Mouse (Mus musculus) hindbrain, embryonic 12.5 days (tissue): ENCODE results near the gene Eps8. TPM values are rescaled to one million over a fixed set of nuclear protein-coding genes. Genes with fewer than 3 reads are reported as not detected.
A peak's percentile ranks its signal among the peaks of the same experiment; 100 is the strongest.

ENCODE experiments used
- ATAC-seq: fragments of 200-750 bp; cut with Nextera tagmentation; 2 replicates; pipeline ENCODE4 v1.8.0; 2017; ENCODE audit warnings: moderate TSS enrichment; ENCODE audit not compliant: low FRiP score
- H3K27ac ChIP-seq: fragments of 300-500 bp; sonication (generic); 2 replicates; pipeline ENCODE4 v1.5.1; 2016; ENCODE audit warnings: mild to moderate bottlenecking
- H3K27me3 ChIP-seq: fragments of 300-500 bp; sonication (generic); 2 replicates; pipeline ENCODE4 v1.6.1; 2016; ENCODE audit warnings: mild to moderate bottlenecking
- H3K36me3 ChIP-seq: fragments of 300-500 bp; sonication (generic); 2 replicates; pipeline ENCODE4 v1.6.1; 2016; ENCODE audit warnings: mild to moderate bottlenecking
- H3K4me1 ChIP-seq: fragments of 300-500 bp; sonication (generic); 2 replicates; pipeline ENCODE4 v1.6.1; 2016
- H3K4me2 ChIP-seq: fragments of 300-500 bp; sonication (generic); replicated peaks from 2 replicates; pipeline ENCODE4 v1.6.1; 2016; ENCODE audit warnings: mild to moderate bottlenecking
- H3K4me3 ChIP-seq: fragments of 300-500 bp; sonication (generic); 2 replicates; pipeline ENCODE4 v1.5.1; 2016; ENCODE audit warnings: mild to moderate bottlenecking
- H3K9ac ChIP-seq: fragments of 300-500 bp; sonication (generic); 2 replicates; pipeline ENCODE4 v1.6.1; 2016; ENCODE audit warnings: mild to moderate bottlenecking, moderate library complexity
- H3K9me3 ChIP-seq: fragments of 300-500 bp; sonication (generic); replicated peaks from 2 replicates; pipeline ENCODE4 v1.6.1; 2016; ENCODE audit warnings: mild to moderate bottlenecking
- WGBS: fragments of 180-500 bp; shearing (Covaris S2); methylation state at CpG from one replicate; pipeline ENCODE4 v1.1.7; 2016; 5-methylcytosine and 5-hydroxymethylcytosine counted together
- polyA plus RNA-seq: library from polyadenylated mRNA; unstranded; fragments of >200 nt; fragmentation: Nextera tagmentation; extraction: Ambion mirVana; gene quantifications from 2 replicates; pipeline ENCODE4 v1.2.1, GENCODE M21; 2016

The Eps8 gene
- polyA plus RNA-seq, 1 experiment from 2014 or later: 13.6 TPM

DNA sequence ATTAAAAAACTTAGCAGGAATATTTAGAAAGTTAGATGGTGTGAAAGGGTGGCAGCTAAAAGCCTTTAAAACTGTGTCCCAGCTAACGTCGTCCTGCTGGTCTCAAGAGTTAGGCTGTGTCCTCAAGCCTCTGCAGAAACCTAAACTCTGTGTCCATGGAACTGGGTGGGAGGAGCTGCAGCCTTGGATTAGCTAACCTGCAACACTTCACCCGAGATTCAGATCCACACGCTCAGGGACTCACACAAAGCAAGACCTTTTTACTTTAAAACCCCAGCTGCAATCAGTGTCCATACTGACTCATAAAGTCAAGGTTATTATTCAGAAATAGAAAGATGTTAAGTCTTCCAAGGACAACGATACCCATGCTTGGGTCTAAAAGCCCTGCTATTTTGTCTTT, 18.5 kb downstream of the Eps8 start:
- Histone ChIP-seq H3K4me3 (no peak overlapping the region), H3K27me3 (no peaks in the 10 kb centered on the region), H3K9ac (no peak overlapping the region), H3K9me3 (no peaks in the 10 kb centered on the region), H3K4me2 (no peak overlapping the region), H3K36me3 (no peaks in the 10 kb centered on the region), H3K27ac (no peak overlapping the region), H3K4me1 (peaks cover 4% of the 10 kb centered on the region; the same call in 1 of the 2 replicates)
- 90% methylated on average over 5 of the region's 5 CpGs for WGBS
- no peak for ATAC-seq

- WGBS: 55% methylated on average over 4 of the region's 4 CpGs
- Histone ChIP-seq H3K4me1 (peaks cover 15% of the 10 kb centered on the region), H3K27me3 (no peaks in the 10 kb centered on the region), H3K4me2 (no peak overlapping the region), H3K9me3 (no peaks in the 10 kb centered on the region), H3K27ac (no peak overlapping the region), H3K4me3 (no peak overlapping the region), H3K36me3 (no peaks in the 10 kb centered on the region), H3K9ac (no peak overlapping the region)
- no peak for ATAC-seq
Observed at GRCm38 (mm10) chr6:137633626-137634025, 21.1 kb downstream of the Eps8 start.

- Histone ChIP-seq H3K4me3 (no peak overlapping the region), H3K27me3 (no peaks in the 10 kb centered on the region), H3K9me3 (no peaks in the 10 kb centered on the region), H3K4me1 (peaks cover 15% of the 10 kb centered on the region), H3K27ac (no peak overlapping the region), H3K9ac (no peak overlapping the region), H3K36me3 (no peaks in the 10 kb centered on the region), H3K4me2 (no peak overlapping the region)
- no peak for ATAC-seq
- WGBS: 78% methylated on average over 8 of the region's 8 CpGs
Observed at GRCm38 (mm10) chr6:137633121-137633520, 21.6 kb downstream of the Eps8 start.

- Histone ChIP-seq H3K4me2 (no peak overlapping the region), H3K27ac (no peak overlapping the region), H3K4me3 (no peak overlapping the region), H3K9ac (no peak overlapping the region), H3K27me3 (no peaks in the 10 kb centered on the region), H3K4me1 (peaks cover 15% of the 10 kb centered on the region), H3K36me3 (no peaks in the 10 kb centered on the region), H3K9me3 (no peaks in the 10 kb centered on the region)
- 0 out of 2 replicates have a peak, but pooled peaks have one; percentile 19 for ATAC-seq
- WGBS: 87% methylated on average over 13 of the region's 13 CpGs
Observed at GRCm38 (mm10) chr6:137630387-137630786, 24.3 kb downstream of the Eps8 start.

DNA sequence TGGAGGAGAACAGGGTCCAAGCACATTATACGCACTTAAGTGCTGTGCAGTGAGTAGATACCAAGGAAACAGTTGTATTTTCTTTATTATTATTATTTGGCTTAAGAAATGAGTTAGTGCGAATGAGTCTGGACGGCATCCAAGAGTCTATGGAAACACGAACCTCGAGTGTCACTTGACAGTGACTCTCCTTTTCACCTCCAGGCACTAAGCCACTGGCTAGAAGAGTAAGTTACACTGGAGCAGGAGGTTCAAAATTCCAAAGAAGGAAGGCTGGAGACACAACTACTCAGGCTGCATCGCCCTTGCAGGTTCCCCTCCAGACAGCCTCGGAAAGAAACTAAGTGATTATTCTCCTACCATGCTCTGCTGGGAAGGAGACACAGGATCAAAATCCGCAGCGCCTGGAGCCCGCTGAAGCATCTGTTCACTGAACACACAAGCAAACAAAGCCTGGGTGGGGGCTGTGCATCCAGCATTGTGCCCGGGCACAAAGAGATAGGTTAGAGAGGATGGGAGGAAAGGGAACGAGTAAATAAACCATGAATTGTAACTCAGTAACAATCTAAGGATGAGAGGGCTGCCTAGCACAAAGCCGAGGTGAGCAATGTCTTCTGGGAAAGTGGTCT, 25.0 kb downstream of the Eps8 start:
- no peaks in the 10 kb centered on the region for H3K36me3 ChIP-seq
- H3K9me3 ChIP-seq: no peaks in the 10 kb centered on the region
- no peak overlapping the region for H3K4me2 ChIP-seq
- no peak overlapping the region for H3K4me3 ChIP-seq
- ATAC-seq: peak; percentile 68; the same call in 1 of the 2 replicates
- peaks cover 15% of the 10 kb centered on the region for H3K4me1 ChIP-seq
- no peak overlapping the region for H3K9ac ChIP-seq
- H3K27ac ChIP-seq: peak overlapping the region; percentile 49; the same call in 1 of the 2 replicates
- no peaks in the 10 kb centered on the region for H3K27me3 ChIP-seq
- 45% methylated on average over 13 of the region's 13 CpGs for WGBS

DNA sequence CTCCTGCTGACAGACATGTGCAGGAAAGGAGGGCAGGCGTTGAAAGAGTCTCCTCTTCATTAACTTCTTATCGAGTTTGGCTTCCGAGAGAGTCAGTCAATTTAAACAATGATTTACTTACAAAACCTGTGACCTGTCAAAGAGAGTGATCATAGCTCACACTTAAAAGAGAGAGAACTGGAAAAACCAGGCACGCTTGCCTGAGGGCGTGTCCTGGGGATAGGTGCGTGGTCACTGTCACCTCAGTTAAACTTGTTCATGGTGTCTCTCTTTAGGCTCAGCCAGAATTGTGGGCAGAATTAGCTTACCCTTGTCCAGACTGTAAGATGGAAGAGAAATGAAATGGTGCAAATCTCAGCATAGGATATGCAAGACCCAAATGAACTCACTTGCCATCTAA, 26.0 kb downstream of the Eps8 start:
- no peak overlapping the region for H3K4me3 ChIP-seq
- no peak overlapping the region for H3K9ac ChIP-seq
- ATAC-seq: no peak
- H3K4me1 ChIP-seq: peaks cover 15% of the 10 kb centered on the region
- WGBS: 81% methylated on average over 6 of the region's 6 CpGs
- H3K27ac ChIP-seq: no peak overlapping the region
- no peaks in the 10 kb centered on the region for H3K9me3 ChIP-seq
- H3K36me3 ChIP-seq: no peaks in the 10 kb centered on the region
- H3K27me3 ChIP-seq: no peaks in the 10 kb centered on the region
- H3K4me2 ChIP-seq: no peak overlapping the region

- no peak for ATAC-seq
- H3K27me3 ChIP-seq: no peaks in the 10 kb centered on the region
- WGBS: 79% methylated on average over 2 of the region's 2 CpGs
Observed at GRCm38 (mm10) chr6:137621021-137621420, 33.7 kb downstream of the Eps8 start.

DNA sequence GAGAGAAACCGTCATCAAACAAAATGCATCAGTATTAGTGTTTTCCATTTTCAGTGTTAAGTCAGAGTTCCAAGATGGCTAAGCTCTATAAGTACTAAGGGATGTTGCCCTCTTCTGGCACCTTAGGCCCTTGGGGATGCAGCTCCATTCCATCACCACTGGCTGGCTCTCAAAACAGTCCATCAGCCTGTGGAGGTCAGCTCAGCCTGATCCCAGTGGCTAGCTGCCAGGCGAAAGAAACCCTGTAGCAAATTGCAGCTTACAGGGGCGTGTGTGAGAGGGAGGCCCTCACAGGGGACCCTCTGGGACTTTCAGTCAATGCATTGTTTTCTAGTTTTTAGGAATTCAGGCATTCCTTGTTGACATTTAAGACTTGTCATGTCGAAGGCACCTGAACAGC, 40.8 kb downstream of the Eps8 start:
- no peaks in the 10 kb centered on the region for H3K27me3 ChIP-seq
- no peaks in the 10 kb centered on the region for H3K9me3 ChIP-seq
- no peak overlapping the region for H3K4me2 ChIP-seq
- H3K4me1 ChIP-seq: peaks cover 6% of the 10 kb centered on the region; the same call in 1 of the 2 replicates
- H3K27ac ChIP-seq: no peak overlapping the region
- no peak overlapping the region for H3K9ac ChIP-seq
- no peak overlapping the region for H3K4me3 ChIP-seq
- ATAC-seq: peak; percentile 43; the same call in 1 of the 2 replicates
- H3K36me3 ChIP-seq: no peaks in the 10 kb centered on the region
- WGBS: 36% methylated on average over 3 of the region's 4 CpGs

More at GRCm38 (mm10) chr6:137621021-137621420, 33.7 kb downstream of the Eps8 start:
- no peak overlapping the region for H3K4me2 ChIP-seq
- no peak overlapping the region for H3K27ac ChIP-seq
- no peak overlapping the region for H3K9ac ChIP-seq
- H3K4me1 ChIP-seq: no peaks in the 10 kb centered on the region
- no peaks in the 10 kb centered on the region for H3K9me3 ChIP-seq
- no peak overlapping the region for H3K4me3 ChIP-seq
- H3K36me3 ChIP-seq: no peaks in the 10 kb centered on the region

DNA sequence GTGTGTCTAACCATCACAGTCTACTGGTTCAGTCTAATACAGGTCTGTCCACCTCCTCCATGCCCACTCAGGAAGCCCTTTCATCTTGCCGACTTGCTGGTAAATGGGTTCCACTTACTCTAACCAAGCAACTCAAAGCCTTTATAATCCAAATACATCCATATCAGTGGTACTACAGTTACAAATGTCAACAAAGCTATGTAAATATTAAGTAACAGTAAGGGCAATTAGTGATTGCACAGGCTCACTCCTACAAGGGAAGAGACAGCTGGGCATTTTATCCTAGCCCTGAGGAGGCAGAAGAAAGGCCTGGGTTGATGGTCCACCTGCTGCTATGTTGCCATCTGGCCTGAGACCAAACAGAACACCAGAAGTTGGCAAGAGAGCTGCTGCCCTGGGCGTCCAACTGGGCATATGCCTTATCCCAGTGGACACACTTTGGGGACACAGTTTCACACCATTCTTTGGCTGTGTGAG, 42.6 kb downstream of the Eps8 start:
- H3K27ac ChIP-seq: no peak overlapping the region
- no peak for ATAC-seq
- no peak overlapping the region for H3K4me2 ChIP-seq
- peaks cover 6% of the 10 kb centered on the region; the same call in 1 of the 2 replicates for H3K4me1 ChIP-seq
- H3K9ac ChIP-seq: no peak overlapping the region
- H3K4me3 ChIP-seq: no peak overlapping the region
- no peaks in the 10 kb centered on the region for H3K36me3 ChIP-seq
- no peaks in the 10 kb centered on the region for H3K9me3 ChIP-seq
- WGBS: 73% methylated on average over 2 of the region's 2 CpGs
- H3K27me3 ChIP-seq: no peaks in the 10 kb centered on the region

DNA sequence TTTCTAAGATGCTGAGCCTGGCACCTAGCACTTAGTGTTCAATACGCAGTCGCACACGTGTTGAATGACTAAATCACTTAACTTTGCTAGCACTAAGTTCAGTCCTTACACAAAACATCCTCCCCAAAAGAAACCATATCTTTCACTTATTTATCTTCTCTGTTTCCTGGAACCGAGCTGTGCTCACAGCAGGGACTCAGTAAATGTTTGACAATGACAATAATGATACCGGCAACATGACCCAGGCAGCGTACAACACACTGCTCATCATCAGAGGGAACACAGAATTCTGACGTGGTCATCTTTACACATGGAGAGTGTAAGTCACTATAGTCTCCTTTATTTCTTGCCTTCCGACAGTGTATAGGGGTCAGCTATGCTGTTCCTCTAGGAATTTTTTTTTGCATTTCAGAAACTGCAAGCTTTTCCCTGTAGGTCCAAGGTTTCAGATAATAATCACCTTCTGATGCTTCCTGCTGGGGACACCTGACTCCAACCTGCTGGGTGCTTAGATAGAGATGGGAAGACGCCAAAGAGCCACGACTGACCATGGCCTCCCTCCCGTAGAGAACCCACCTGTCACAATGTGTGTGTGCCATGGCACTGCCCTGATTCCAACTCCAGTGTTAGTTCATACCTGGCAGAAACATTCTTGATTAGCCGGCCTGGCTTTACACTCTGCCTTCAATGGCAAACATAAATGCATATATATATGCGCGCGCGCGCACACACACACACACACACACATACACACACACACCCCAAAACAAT, 46.3 kb downstream of the Eps8 start:
- no peaks in the 10 kb centered on the region for H3K9me3 ChIP-seq
- no peaks in the 10 kb centered on the region for H3K27me3 ChIP-seq
- no peak overlapping the region for H3K27ac ChIP-seq
- H3K9ac ChIP-seq: no peak overlapping the region
- no peak for ATAC-seq
- H3K4me2 ChIP-seq: no peak overlapping the region
- H3K4me1 ChIP-seq: no peaks in the 10 kb centered on the region
- no peaks in the 10 kb centered on the region for H3K36me3 ChIP-seq
- 90% methylated on average over 17 of the region's 17 CpGs for WGBS
- no peak overlapping the region for H3K4me3 ChIP-seq

DNA sequence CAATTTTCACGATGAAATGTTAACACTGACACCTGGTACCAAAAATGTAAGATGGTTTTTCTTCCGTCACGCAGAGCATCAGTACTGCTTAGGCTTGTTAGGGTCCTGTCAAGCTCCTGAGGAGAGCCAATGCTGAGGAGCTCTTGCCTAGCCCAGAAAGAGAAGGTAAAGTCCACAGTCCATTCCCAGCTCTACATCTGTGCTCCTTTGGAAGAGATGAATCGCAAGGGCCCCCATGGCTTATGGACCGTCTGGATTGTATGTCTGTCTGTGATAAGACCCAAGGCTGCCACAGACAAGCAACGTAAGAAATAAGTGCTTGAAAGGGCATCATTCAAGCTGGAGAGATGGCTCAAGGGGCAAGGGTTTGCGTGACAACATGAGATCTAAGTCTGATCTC, 48.1 kb downstream of the Eps8 start:
- no peak overlapping the region for H3K9ac ChIP-seq
- ATAC-seq: no peak
- H3K27me3 ChIP-seq: no peaks in the 10 kb centered on the region
- no peak overlapping the region for H3K4me3 ChIP-seq
- H3K9me3 ChIP-seq: no peaks in the 10 kb centered on the region
- H3K4me2 ChIP-seq: no peak overlapping the region
- H3K4me1 ChIP-seq: no peaks in the 10 kb centered on the region
- no peaks in the 10 kb centered on the region for H3K36me3 ChIP-seq
- H3K27ac ChIP-seq: no peak overlapping the region
- whole genome bisulfite sequencing: 88% methylated on average over 7 of the region's 7 CpGs

GRCm38 (mm10) chr6:137604417-137605248, 50.0 kb downstream of the Eps8 start:
- no peaks in the 10 kb centered on the region for H3K27me3 ChIP-seq
- 87% methylated on average over 4 of the region's 4 CpGs for WGBS
- no peak overlapping the region for H3K27ac ChIP-seq
- H3K4me3 ChIP-seq: no peak overlapping the region
- no peak overlapping the region for H3K9ac ChIP-seq
- no peaks in the 10 kb centered on the region for H3K9me3 ChIP-seq
- no peak for ATAC-seq
- H3K36me3 ChIP-seq: no peaks in the 10 kb centered on the region
- H3K4me1 ChIP-seq: no peaks in the 10 kb centered on the region
- H3K4me2 ChIP-seq: no peak overlapping the region
